Mouse (Mus musculus): ENCODE data around the gene Crhr1. TPM values are rescaled to one million over a fixed set of nuclear protein-coding genes. Genes with fewer than 3 reads are reported as not detected.
"Not testable (repeated sequence)": the region's sequence is repeated elsewhere in the genome, so short reads cannot be mapped to it uniquely, and the experiment has no call there.

Gene Crhr1
- polyA plus RNA-seq, 1 experiment, result not detected

GRCm38 (mm10) chr11:104187766-104188165 is 55.1 kb downstream of the Crhr1 start:
- Histone ChIP-seq H3K4me3 (replicated peaks; ENCODE audit: control insufficient read depth, low read depth, low read length) (no peak overlapping the region), H3K27ac (ENCODE audit: control insufficient read depth, insufficient read depth, low read depth, low read length, poor library complexity) (no peak overlapping the region), H3K4me1 (ENCODE audit: control insufficient read depth, insufficient read depth, low read length) (no peaks in the 10 kb centered on the region)
- TF ChIP-seq POLR2A (IDR thresholded peaks at IDR 0.05; ENCODE audit: borderline replicate concordance, control insufficient read depth, low read depth, low read length) (no peak), CTCF (IDR thresholded peaks at IDR 0.05; ENCODE audit: control insufficient read depth, insufficient read depth, low read length) (no peak)
- WGBS, result 90% methylated on average over 10 of the region's 10 CpGs

GRCm38 (mm10) chr11:104190008-104190407 is 57.4 kb downstream of the Crhr1 start:
- TF ChIP-seq POLR2A (IDR thresholded peaks at IDR 0.05; ENCODE audit: borderline replicate concordance, control insufficient read depth, low read depth, low read length) (no peak), CTCF (IDR thresholded peaks at IDR 0.05; ENCODE audit: control insufficient read depth, insufficient read depth, low read length) (no peak)

GRCm38 (mm10) chr11:104195382-104195781 is 62.7 kb downstream of the Crhr1 start:
- TF ChIP-seq POLR2A (IDR thresholded peaks at IDR 0.05; ENCODE audit: borderline replicate concordance, control insufficient read depth, low read depth, low read length), result no peak
- Histone ChIP-seq H3K4me1 (ENCODE audit: control insufficient read depth, insufficient read depth, low read length) (no peaks in the 10 kb centered on the region), H3K27ac (ENCODE audit: control insufficient read depth, insufficient read depth, low read depth, low read length, poor library complexity) (no peak overlapping the region), H3K4me3 (replicated peaks; ENCODE audit: control insufficient read depth, low read depth, low read length) (no peak overlapping the region)
- WGBS, result 66% methylated on average over 11 of the region's 11 CpGs

More at GRCm38 (mm10) chr11:104190008-104190407, 57.4 kb downstream of the Crhr1 start:
- H3K4me1 ChIP-seq (ENCODE audit: control insufficient read depth, insufficient read depth, low read length), result no peaks in the 10 kb centered on the region
- 76% methylated on average over 2 of the region's 2 CpGs for WGBS
- H3K27ac ChIP-seq (ENCODE audit: control insufficient read depth, insufficient read depth, low read depth, low read length, poor library complexity), result no peak overlapping the region
- no peak overlapping the region for H3K4me3 ChIP-seq (replicated peaks; ENCODE audit: control insufficient read depth, low read depth, low read length)

GRCm38 (mm10) chr11:104195791-104196190 is 63.1 kb downstream of the Crhr1 start:
- H3K4me3 ChIP-seq (replicated peaks; ENCODE audit: control insufficient read depth, low read depth, low read length), result no peak overlapping the region
- 17% methylated on average over 9 of the region's 9 CpGs for WGBS
- H3K27ac ChIP-seq (ENCODE audit: control insufficient read depth, insufficient read depth, low read depth, low read length, poor library complexity), result no peak overlapping the region
- no peaks in the 10 kb centered on the region for H3K4me1 ChIP-seq (ENCODE audit: control insufficient read depth, insufficient read depth, low read length)
- TF ChIP-seq CTCF (IDR thresholded peaks at IDR 0.05; ENCODE audit: control insufficient read depth, insufficient read depth, low read length) (peak; percentile 71), POLR2A (IDR thresholded peaks at IDR 0.05; ENCODE audit: borderline replicate concordance, control insufficient read depth, low read depth, low read length) (no peak)

GRCm38 (mm10) chr11:104197861-104198260 is 65.2 kb downstream of the Crhr1 start:
- Histone ChIP-seq H3K4me3 (replicated peaks; ENCODE audit: control insufficient read depth, low read depth, low read length) (no peak overlapping the region), H3K4me1 (ENCODE audit: control insufficient read depth, insufficient read depth, low read length) (no peaks in the 10 kb centered on the region), H3K27ac (ENCODE audit: control insufficient read depth, insufficient read depth, low read depth, low read length, poor library complexity) (no peak overlapping the region)
- WGBS, result 8% methylated on average over 10 of the region's 10 CpGs
- TF ChIP-seq CTCF (IDR thresholded peaks at IDR 0.05; ENCODE audit: control insufficient read depth, insufficient read depth, low read length) (no peak), POLR2A (IDR thresholded peaks at IDR 0.05; ENCODE audit: borderline replicate concordance, control insufficient read depth, low read depth, low read length) (no peak)

- no peak overlapping the region for H3K27ac ChIP-seq (ENCODE audit: control insufficient read depth, insufficient read depth, low read depth, low read length, poor library complexity)
- no peak overlapping the region for H3K4me3 ChIP-seq (replicated peaks; ENCODE audit: control insufficient read depth, low read depth, low read length)
- no peak for TF ChIP-seq POLR2A (IDR thresholded peaks at IDR 0.05; ENCODE audit: borderline replicate concordance, control insufficient read depth, low read depth, low read length)
- TF ChIP-seq CTCF (IDR thresholded peaks at IDR 0.05; ENCODE audit: control insufficient read depth, insufficient read depth, low read length), result no peak
- no peaks in the 10 kb centered on the region for H3K4me1 ChIP-seq (ENCODE audit: control insufficient read depth, insufficient read depth, low read length)
- WGBS, result 31% methylated on average over 3 of the region's 3 CpGs
Observed at GRCm38 (mm10) chr11:104203271-104203670, 70.6 kb downstream of the Crhr1 start.

- no peaks in the 10 kb centered on the region for H3K4me1 ChIP-seq (ENCODE audit: control insufficient read depth, insufficient read depth, low read length)
Observed at GRCm38 (mm10) chr11:104206573-104206972, 73.9 kb downstream of the Crhr1 start.

GRCm38 (mm10) chr11:104209041-104209440 is 76.4 kb downstream of the Crhr1 start:
- 60% methylated on average over 3 of the region's 3 CpGs for WGBS
- Histone ChIP-seq H3K4me3 (replicated peaks; ENCODE audit: control insufficient read depth, low read depth, low read length) (no peak overlapping the region), H3K27ac (ENCODE audit: control insufficient read depth, insufficient read depth, low read depth, low read length, poor library complexity) (no peak overlapping the region), H3K4me1 (ENCODE audit: control insufficient read depth, insufficient read depth, low read length) (no peaks in the 10 kb centered on the region)
- TF ChIP-seq POLR2A (IDR thresholded peaks at IDR 0.05; ENCODE audit: borderline replicate concordance, control insufficient read depth, low read depth, low read length) (no peak), CTCF (IDR thresholded peaks at IDR 0.05; ENCODE audit: control insufficient read depth, insufficient read depth, low read length) (no peak)

More at GRCm38 (mm10) chr11:104206573-104206972, 73.9 kb downstream of the Crhr1 start:
- no peak overlapping the region for H3K27ac ChIP-seq (ENCODE audit: control insufficient read depth, insufficient read depth, low read depth, low read length, poor library complexity)
- no peak overlapping the region for H3K4me3 ChIP-seq (replicated peaks; ENCODE audit: control insufficient read depth, low read depth, low read length)
- WGBS, result 66% methylated on average over 4 of the region's 4 CpGs
- TF ChIP-seq CTCF (IDR thresholded peaks at IDR 0.05; ENCODE audit: control insufficient read depth, insufficient read depth, low read length) (no peak), POLR2A (IDR thresholded peaks at IDR 0.05; ENCODE audit: borderline replicate concordance, control insufficient read depth, low read depth, low read length) (no peak)

- H3K4me1 ChIP-seq (ENCODE audit: control insufficient read depth, insufficient read depth, low read length), result no peaks in the 10 kb centered on the region
- no peak overlapping the region for H3K27ac ChIP-seq (ENCODE audit: control insufficient read depth, insufficient read depth, low read depth, low read length, poor library complexity)
- no peak overlapping the region for H3K4me3 ChIP-seq (replicated peaks; ENCODE audit: control insufficient read depth, low read depth, low read length)
- 76% methylated on average over 6 of the region's 6 CpGs for WGBS
- TF ChIP-seq POLR2A (IDR thresholded peaks at IDR 0.05; ENCODE audit: borderline replicate concordance, control insufficient read depth, low read depth, low read length) (no peak), CTCF (IDR thresholded peaks at IDR 0.05; ENCODE audit: control insufficient read depth, insufficient read depth, low read length) (no peak)
Observed at GRCm38 (mm10) chr11:104211251-104211650, 78.6 kb downstream of the Crhr1 start.

- WGBS, result 82% methylated on average over 5 of the region's 5 CpGs
- not testable (repeated sequence) for H3K27ac ChIP-seq (ENCODE audit: control insufficient read depth, insufficient read depth, low read depth, low read length, poor library complexity); H3K4me3 ChIP-seq (replicated peaks; ENCODE audit: control insufficient read depth, low read depth, low read length); H3K4me1 ChIP-seq (ENCODE audit: control insufficient read depth, insufficient read depth, low read length)
Observed at GRCm38 (mm10) chr11:104214128-104214527, 81.5 kb downstream of the Crhr1 start.

Data from bone marrow, adult 2 months (tissue).